Mouse (Mus musculus): ENCODE measurements at regions not wholly inside any gene's neighbourhood (a gene's known extent, or its start where the extent isn't known, plus 50 kb on each side); places are given as distances from the start of the nearest gene placed in this dataset.

- Histone ChIP-seq H3K4me2 (no peak overlapping the region), H3K9ac (replicated peaks) (no peak overlapping the region), H3K36me3 (no peaks in the 10 kb centered on the region), H3K27ac (replicated peaks) (peak overlapping the region; percentile 46), H3K9me3 (replicated peaks) (no peaks in the 10 kb centered on the region), H3K4me3 (replicated peaks) (no peak overlapping the region), H3K4me1 (peaks cover 24% of the 10 kb centered on the region), H3K27me3 (replicated peaks) (0 out of 2 replicates have a peak, but pooled peaks cover 4% of the 10 kb centered on the region)
- 58% methylated on average over 14 of the region's 14 CpGs for WGBS
- no peak; the same call in 1 of the 2 replicates for ATAC-seq (ENCODE audit: low FRiP score)
These were observed 113.5 kb upstream of the Lemd2 start for GRCm38 (mm10) chr17:27317576-27318277.

- Histone ChIP-seq H3K36me3 (no peaks in the 10 kb centered on the region), H3K27me3 (replicated peaks) (0 out of 2 replicates have a peak, but pooled peaks cover 4% of the 10 kb centered on the region), H3K9me3 (replicated peaks) (no peaks in the 10 kb centered on the region), H3K4me3 (replicated peaks) (no peak overlapping the region), H3K4me1 (peaks cover 24% of the 10 kb centered on the region), H3K9ac (replicated peaks) (no peak overlapping the region), H3K4me2 (no peak overlapping the region), H3K27ac (replicated peaks) (no peak overlapping the region)
- no peak for ATAC-seq (ENCODE audit: low FRiP score)
- WGBS: 83% methylated on average over 21 of the region's 21 CpGs
These were observed 112.7 kb upstream of the Lemd2 start for GRCm38 (mm10) chr17:27316711-27317575.

GRCm38 (mm10) chr17:27315947-27316628, 111.8 kb upstream of the Lemd2 start:
- no peak overlapping the region for H3K4me2 ChIP-seq
- WGBS: 78% methylated on average over 11 of the region's 11 CpGs
- H3K27ac ChIP-seq (replicated peaks): no peak overlapping the region
- no peak overlapping the region for H3K9ac ChIP-seq (replicated peaks)
- no peak overlapping the region for H3K4me3 ChIP-seq (replicated peaks)
- H3K9me3 ChIP-seq (replicated peaks): no peaks in the 10 kb centered on the region
- H3K36me3 ChIP-seq: no peaks in the 10 kb centered on the region
- no peak for ATAC-seq (ENCODE audit: low FRiP score)
- 0 out of 2 replicates have a peak, but pooled peaks cover 4% of the 10 kb centered on the region for H3K27me3 ChIP-seq (replicated peaks)
- peaks cover 24% of the 10 kb centered on the region for H3K4me1 ChIP-seq

DNA sequence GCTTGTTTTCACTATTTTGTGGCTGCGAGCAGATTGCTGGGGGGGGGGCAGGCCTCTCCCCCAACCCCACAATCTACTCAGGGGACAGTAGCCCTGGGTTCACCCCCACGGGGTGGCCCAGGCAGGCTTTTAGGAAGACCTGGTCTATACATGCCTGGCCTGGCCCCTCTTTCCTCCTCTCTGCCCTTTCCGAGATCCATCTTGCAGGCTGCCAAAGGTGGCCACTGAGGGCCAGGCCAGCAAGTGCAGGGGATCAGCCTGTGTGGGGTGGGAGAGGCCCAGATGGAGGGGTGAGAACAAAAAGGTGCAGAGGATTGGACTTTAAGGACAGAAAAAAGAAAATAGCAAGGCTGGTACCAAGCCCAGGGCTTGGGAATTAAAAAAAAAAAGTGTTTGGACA, 111.2 kb upstream of the Lemd2 start:
- peaks cover 24% of the 10 kb centered on the region for H3K4me1 ChIP-seq
- H3K36me3 ChIP-seq: no peaks in the 10 kb centered on the region
- H3K9ac ChIP-seq (replicated peaks): no peak overlapping the region
- H3K9me3 ChIP-seq (replicated peaks): no peaks in the 10 kb centered on the region
- 0 out of 2 replicates have a peak, but pooled peaks cover 4% of the 10 kb centered on the region for H3K27me3 ChIP-seq (replicated peaks)
- no peak overlapping the region for H3K4me3 ChIP-seq (replicated peaks)
- WGBS: 64% methylated on average over 3 of the region's 3 CpGs
- ATAC-seq (ENCODE audit: low FRiP score): no peak
- no peak overlapping the region for H3K27ac ChIP-seq (replicated peaks)
- H3K4me2 ChIP-seq: no peak overlapping the region

GRCm38 (mm10) chr17:27314821-27315392, 110.6 kb upstream of the Lemd2 start:
- no peak overlapping the region for H3K9ac ChIP-seq (replicated peaks)
- H3K4me1 ChIP-seq: peaks cover 24% of the 10 kb centered on the region
- no peak for ATAC-seq (ENCODE audit: low FRiP score)
- 0 out of 2 replicates have a peak, but pooled peaks cover under 1% of the 10 kb centered on the region for H3K27me3 ChIP-seq (replicated peaks)
- no peak overlapping the region for H3K27ac ChIP-seq (replicated peaks)
- no peaks in the 10 kb centered on the region for H3K36me3 ChIP-seq
- H3K4me2 ChIP-seq: no peak overlapping the region
- H3K4me3 ChIP-seq (replicated peaks): no peak overlapping the region
- H3K9me3 ChIP-seq (replicated peaks): no peaks in the 10 kb centered on the region
- 36% methylated on average over 7 of the region's 7 CpGs for WGBS

DNA sequence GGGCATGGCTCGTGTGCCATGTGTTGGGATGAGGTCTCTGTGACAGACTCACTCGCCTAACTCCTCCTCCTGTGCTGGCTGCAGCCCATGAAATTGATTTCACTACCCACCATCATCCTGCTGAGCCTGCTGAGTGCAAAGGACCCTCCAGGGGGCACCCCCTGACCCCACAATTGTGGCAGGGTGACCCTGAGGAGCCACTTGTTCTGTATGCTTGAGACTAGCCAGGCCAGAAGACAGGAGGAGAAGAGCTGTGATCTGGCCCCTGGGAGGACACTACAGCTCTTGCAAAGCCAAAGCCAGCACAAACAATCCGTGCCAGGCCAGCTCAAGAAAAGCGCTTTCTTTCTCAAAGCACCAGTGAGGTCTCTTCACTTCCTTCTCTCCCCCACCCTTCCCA, 104.7 kb upstream of the Lemd2 start:
- H3K36me3 ChIP-seq: no peaks in the 10 kb centered on the region
- 31% methylated on average over 4 of the region's 4 CpGs for WGBS
- no peaks in the 10 kb centered on the region for H3K9me3 ChIP-seq (replicated peaks)
- H3K4me3 ChIP-seq (replicated peaks): no peak overlapping the region
- H3K27me3 ChIP-seq (replicated peaks): no peaks in the 10 kb centered on the region
- H3K27ac ChIP-seq (replicated peaks): no peak overlapping the region
- no peak overlapping the region for H3K9ac ChIP-seq (replicated peaks)
- ATAC-seq (ENCODE audit: low FRiP score): no peak
- H3K4me1 ChIP-seq: no peaks in the 10 kb centered on the region; the same call in 1 of the 2 replicates
- H3K4me2 ChIP-seq: no peak overlapping the region

DNA sequence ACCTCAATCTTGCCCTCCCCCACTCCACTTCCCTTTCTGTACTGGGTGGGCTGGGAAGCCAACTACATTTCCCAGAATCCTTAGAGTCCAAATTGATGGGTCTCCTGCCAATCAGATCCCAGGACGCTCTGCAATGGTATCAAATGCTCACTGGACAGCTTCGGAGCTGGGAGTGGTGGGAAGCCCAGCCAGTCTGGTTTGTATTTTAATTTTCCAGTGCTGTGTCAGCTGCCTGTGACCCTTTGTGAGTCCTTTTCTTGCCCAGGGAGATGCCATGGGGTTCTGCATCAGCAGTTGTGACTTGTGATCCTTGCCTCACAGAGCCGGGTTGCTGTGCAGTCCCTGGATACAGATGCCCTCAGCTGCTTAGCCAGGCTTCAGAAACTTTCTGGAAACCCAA, 100.6 kb upstream of the Lemd2 start:
- ATAC-seq (ENCODE audit: low FRiP score): no peak
- 61% methylated on average over 3 of the region's 3 CpGs for WGBS
- H3K4me2 ChIP-seq: no peak overlapping the region
- no peaks in the 10 kb centered on the region; the same call in 1 of the 2 replicates for H3K4me1 ChIP-seq
- no peaks in the 10 kb centered on the region for H3K9me3 ChIP-seq (replicated peaks)
- H3K27me3 ChIP-seq (replicated peaks): no peaks in the 10 kb centered on the region
- H3K9ac ChIP-seq (replicated peaks): no peak overlapping the region
- no peaks in the 10 kb centered on the region for H3K36me3 ChIP-seq
- H3K4me3 ChIP-seq (replicated peaks): no peak overlapping the region
- no peak overlapping the region for H3K27ac ChIP-seq (replicated peaks)

- no peaks in the 10 kb centered on the region; the same call in 1 of the 2 replicates for H3K4me1 ChIP-seq
- H3K27ac ChIP-seq (replicated peaks): no peak overlapping the region
- no peaks in the 10 kb centered on the region for H3K27me3 ChIP-seq (replicated peaks)
- H3K9ac ChIP-seq (replicated peaks): no peak overlapping the region
- no peak overlapping the region for H3K4me2 ChIP-seq
- no peak for ATAC-seq (ENCODE audit: low FRiP score)
- no peaks in the 10 kb centered on the region for H3K9me3 ChIP-seq (replicated peaks)
- H3K36me3 ChIP-seq: no peaks in the 10 kb centered on the region
- 82% methylated on average over 17 of the region's 17 CpGs for WGBS
- H3K4me3 ChIP-seq (replicated peaks): no peak overlapping the region
These were observed 99.6 kb upstream of the Lemd2 start for GRCm38 (mm10) chr17:27303633-27304479.

DNA sequence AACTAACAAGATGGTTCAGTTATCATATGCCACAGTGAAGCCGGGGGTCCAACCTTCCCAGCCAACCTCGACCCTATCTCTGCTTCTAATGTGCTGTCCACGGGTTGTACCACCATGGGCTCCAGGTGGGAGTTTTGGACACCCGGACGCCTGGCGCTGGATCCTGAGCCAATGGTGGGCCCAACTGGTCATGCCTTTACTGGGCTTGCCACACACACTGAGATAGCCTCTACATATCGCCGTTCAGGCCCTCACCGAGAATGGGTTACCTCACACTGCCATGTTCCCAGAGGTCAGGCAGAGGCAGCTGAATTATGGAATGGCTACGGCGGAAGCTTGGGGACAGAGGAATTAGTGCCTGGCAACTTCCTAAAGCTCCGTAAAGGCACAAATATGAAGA, 98.8 kb upstream of the Lemd2 start:
- no peak overlapping the region for H3K9ac ChIP-seq (replicated peaks)
- no peaks in the 10 kb centered on the region for H3K9me3 ChIP-seq (replicated peaks)
- no peak overlapping the region for H3K4me3 ChIP-seq (replicated peaks)
- no peak for ATAC-seq (ENCODE audit: low FRiP score)
- no peaks in the 10 kb centered on the region for H3K27me3 ChIP-seq (replicated peaks)
- no peaks in the 10 kb centered on the region; the same call in 1 of the 2 replicates for H3K4me1 ChIP-seq
- no peak overlapping the region for H3K27ac ChIP-seq (replicated peaks)
- H3K4me2 ChIP-seq: no peak overlapping the region
- 93% methylated on average over 12 of the region's 12 CpGs for WGBS
- no peaks in the 10 kb centered on the region for H3K36me3 ChIP-seq

GRCm38 (mm10) chr17:27301376-27301775, 97.1 kb upstream of the Lemd2 start:
- no peak overlapping the region for H3K27ac ChIP-seq (replicated peaks)
- ATAC-seq (ENCODE audit: low FRiP score): no peak
- no peaks in the 10 kb centered on the region for H3K27me3 ChIP-seq (replicated peaks)
- no peak overlapping the region for H3K4me2 ChIP-seq
- WGBS: 56% methylated on average over 11 of the region's 11 CpGs
- H3K9ac ChIP-seq (replicated peaks): no peak overlapping the region
- no peaks in the 10 kb centered on the region for H3K36me3 ChIP-seq
- no peaks in the 10 kb centered on the region; the same call in 1 of the 2 replicates for H3K4me1 ChIP-seq
- no peaks in the 10 kb centered on the region for H3K9me3 ChIP-seq (replicated peaks)
- no peak overlapping the region for H3K4me3 ChIP-seq (replicated peaks)

All from neural tube, embryonic 15.5 days (tissue).